Mouse (Mus musculus) mesoderm, embryonic 11.5 days (tissue): ENCODE results near the gene Psmb2.

ENCODE experiments used
- DNase-seq: peaks from one replicate; pipeline ENCODE4 v3.0.0-alpha.2; 2012; ENCODE audit warnings: low read depth, low spot score

Gene Psmb2

GRCm38 (mm10) chr4:126732111-126732510 is 54.7 kb downstream of the Psmb2 start:
- no peak for DNase-seq

GRCm38 (mm10) chr4:126732531-126733380 is 55.3 kb downstream of the Psmb2 start:
- no peak for DNase-seq

DNA sequence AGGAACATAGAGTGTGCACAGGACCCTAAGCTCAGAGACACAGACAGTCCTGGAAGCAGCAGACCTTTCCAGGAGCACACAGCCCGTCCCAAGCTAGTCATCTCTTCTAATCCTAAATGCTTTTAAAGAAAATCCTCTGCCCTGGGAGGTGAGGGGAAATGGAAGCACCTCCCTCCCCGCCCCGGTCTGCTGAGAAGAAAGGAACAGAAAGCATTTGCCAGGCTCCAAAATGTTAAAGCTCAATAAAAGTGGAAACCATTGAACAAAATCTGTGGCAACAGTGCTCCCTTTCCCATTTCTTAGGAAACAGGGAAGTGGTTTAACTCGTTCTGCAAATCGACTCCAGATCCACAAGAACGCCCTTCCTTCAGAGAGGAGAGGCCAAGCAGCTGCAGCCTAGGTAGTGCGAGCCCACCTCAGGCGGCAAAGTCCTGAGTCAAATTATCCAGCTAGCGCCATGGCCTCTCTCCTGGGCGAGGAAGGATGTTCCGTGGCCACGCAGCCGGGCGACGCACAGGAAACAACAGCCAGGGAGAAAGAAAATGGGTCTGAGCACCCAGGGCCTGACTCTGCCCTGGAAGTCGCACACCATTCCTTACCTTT is 56.7 kb downstream of the Psmb2 start:
- DNase-seq, result no peak

- no peak for DNase-seq
Observed at GRCm38 (mm10) chr4:126734700-126735381, 57.4 kb downstream of the Psmb2 start.

DNA sequence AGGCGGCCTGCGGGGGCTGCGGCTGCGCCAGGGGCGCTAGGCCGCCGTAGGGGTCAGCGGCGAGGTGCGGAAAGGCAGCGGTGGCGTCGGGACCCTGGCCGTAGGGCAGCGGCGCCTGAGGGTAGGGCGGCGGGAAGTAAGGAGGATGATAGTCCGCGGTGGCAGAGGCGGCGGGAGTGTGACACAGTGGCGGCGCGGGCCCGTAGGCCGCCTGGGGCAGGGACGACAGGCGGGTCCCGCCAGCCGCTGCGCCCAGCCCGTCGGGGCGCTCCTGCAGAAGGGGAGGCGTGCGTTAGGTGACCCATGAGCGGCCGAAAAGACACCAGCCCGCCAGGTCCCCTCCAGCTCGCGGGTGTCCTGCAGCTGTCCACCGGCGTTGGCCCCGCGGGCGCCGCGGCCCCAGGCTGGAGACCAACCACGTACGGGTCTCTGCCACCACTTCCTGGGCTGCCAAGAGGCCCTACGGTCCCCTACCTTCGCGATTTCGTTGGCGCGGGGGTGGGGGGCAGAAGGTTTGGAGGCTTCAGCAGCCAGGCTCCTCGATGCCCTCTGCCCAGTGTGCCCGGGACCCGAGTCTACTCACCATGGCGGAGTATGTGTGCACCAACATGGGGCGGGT is 58.1 kb downstream of the Psmb2 start:
- DNase-seq, result no peak

DNA sequence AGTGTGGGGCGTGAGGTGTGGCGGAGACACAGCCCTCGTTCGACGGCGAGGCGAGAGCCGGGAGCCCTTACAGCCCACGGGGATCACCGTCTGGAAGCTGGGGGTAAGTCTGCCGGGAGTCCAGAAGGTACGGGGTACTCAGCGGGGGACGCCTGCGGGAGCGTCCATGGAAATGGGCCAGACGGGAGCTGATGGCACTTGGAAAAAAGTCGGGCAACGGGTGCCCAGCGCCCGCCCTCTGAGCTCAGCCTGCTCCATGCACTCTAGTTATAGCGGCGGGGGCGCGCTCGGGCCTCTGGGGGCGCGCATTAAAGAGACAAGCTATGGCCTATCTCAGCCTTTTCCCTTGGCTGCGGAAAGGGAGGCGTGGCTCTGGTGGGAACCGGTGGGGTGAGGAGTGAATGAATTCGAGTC is 58.6 kb downstream of the Psmb2 start, which contains the start of gene Tfap2e:
Tfap2e (minus strand) TSS at position 240 of the 414 bp plus-strand sequence.
- DNase-seq, result peak; percentile 47

DNA sequence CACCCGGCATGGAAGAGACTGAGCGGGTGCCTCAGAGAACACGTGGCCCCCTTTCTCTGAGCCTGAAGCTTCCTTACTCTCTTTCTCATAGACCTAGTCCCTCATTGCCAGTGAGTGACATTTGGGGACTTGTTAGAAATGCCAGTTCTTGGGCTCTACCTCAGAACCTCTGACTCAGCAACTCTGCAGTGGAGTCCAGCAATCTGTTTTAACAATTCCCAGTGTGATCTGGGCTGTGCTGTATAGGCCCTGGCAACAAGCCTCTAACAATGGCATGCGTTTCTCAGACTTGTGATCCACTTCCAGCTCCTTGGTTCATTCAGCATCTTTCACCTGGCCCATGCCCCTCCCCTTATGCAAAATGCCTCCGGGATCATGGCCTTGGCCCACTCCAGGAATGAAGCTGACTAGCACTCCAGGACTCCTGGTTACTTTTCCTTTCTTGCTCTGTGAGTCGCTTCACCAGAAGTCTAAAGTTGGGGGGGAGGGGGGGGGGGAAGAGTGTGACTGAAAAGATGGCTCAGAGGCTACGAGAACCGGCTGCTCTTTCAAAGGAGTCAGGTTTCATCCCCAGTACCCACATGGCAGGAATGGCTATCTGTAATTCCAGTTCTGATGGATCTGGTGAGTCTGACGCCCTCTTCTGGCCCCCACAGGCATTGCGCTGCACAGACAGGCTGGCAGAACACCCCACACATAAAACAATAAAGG is 62.7 kb downstream of the Psmb2 start:
- DNase-seq, result peak; percentile 69

GRCm38 (mm10) chr4:126741448-126741847 is 64.0 kb downstream of the Psmb2 start:
- peak; percentile 83 for DNase-seq

DNA sequence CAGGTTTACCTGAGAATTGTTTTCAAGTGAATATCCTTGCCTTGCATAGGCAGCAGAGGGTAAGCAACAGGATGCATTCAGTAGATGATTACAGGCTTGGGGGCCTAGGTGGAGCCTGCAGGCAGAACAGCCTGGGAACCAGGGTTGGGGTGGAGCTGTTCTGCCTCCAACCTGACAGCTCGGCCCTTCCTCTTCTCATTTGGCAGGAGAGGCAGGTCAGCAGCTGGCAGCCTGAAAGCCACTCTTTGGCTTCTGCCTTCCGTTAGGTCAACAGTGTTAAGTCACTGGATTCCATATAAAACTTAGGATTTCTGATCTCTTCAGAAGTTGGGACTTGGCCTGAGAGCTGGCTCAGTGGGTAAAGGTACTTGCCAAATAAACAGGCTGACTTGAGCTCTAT is 65.5 kb downstream of the Psmb2 start:
- no peak for DNase-seq

GRCm38 (mm10) chr4:126743713-126744112 is 66.3 kb downstream of the Psmb2 start:
- DNase-seq, result no peak

- no peak for DNase-seq
Observed at GRCm38 (mm10) chr4:126744831-126745230, 67.4 kb downstream of the Psmb2 start.

DNA sequence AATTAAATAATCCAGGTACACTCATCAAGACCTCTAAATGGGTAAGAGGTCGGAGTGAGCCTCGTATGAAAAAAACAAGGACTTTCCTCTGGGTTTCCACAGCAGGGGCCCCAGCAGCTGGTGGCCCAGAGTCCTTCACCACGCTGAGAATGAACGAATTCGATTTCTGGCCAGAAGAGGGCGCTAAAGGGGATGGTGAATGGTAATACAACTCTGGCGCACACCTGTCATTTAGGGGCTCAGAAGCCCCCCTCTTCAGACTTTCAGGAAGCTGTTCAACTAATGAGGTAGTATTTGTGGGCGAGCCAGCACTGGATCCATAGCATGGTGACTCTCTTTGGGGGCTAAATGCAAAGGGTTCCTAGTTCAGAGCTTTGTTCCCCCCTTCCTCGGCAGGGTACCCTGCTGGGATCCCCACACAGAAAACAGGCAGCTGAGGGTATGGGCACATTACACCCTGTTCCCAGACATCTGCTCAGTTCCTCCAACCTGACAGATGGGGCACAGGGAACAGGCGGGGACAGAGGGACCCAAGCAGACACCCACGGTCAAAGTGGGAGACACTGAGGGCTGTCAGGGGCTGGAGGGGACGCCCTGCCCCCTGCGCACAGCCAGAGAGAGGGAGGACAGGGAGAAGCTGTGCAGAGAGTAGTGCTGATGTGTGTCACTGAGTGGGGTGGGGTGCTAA is 68.2 kb downstream of the Psmb2 start:
- DNase-seq, result peak; percentile 62

DNA sequence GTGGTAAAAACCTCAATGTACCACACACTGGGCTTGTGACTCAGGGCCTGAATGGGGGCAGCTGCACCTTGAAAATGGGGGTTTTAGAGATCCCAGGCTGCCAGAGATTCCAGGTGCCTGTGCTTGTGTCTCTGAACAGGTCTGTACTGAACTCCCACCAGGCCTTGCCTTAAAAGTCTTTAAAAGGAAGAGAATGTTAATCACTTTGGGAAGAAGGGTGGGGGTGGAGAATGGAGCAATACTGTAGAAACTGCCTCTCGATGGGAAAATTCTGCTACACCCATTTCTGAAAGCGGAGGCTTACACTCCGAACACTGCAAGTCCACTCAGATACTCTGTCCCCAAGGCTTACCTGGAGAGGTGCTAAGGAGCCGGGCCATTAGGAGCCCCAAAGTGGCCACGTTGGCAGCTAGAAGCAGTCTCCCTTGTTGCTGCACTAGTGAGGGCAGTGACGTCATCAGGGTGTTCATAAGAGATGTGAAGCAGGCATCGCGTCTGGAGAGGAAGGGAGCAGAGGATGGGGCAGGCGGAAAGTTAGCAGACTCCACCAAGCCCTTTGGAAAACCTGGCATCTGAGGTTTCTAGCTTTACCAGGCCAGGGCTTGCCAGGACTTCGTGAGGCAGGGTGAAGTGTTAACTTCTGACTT is 68.9 kb downstream of the Psmb2 start:
- no peak for DNase-seq

DNA sequence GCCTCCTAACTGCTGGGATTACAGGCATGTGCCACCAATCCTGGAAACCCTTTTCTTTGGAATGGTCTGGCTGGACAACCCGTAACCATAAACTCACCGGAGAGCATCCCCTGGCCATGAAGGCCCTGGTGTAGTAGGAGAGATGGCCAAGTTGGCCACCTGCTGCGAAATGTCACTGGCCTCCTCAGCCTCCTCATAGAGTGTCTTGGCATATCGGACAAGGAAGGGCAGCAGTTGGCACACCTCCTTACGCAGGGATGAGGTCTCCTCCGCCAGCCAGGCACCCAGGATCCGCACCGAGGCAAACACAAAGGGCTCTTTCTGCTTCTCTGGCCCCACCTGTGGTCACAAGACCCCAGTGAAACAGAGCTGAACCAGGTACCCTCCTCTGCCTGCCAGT is 71.0 kb downstream of the Psmb2 start:
- no peak for DNase-seq

- no peak for DNase-seq
Observed at GRCm38 (mm10) chr4:126749553-126749952, 72.1 kb downstream of the Psmb2 start.

- DNase-seq, result no peak
Observed at GRCm38 (mm10) chr4:126750046-126750683, 72.7 kb downstream of the Psmb2 start.

GRCm38 (mm10) chr4:126750863-126751555 is 73.6 kb downstream of the Psmb2 start:
- no peak for DNase-seq

DNA sequence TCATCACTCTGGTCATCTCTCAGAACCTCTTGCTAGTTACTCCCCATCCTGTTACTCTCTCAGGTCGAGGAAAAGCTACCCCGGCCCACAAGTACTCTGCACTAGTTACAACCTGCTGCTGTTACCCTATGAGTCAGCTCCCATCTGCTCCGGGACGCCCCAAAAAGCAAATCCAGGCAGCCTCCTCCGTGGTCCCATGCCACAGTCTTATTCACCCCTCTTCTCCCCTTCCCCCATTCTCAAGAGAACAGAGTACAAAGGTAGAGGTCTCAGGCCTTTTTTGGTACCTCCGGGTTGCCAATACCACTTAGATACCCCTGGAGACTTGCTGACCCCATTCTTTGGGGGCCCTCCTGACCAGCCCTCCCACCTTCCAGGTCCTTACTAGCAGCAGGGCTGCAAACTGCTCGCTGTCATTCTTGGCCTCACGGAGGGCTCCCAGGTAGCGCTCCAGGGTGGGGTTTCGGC is 74.2 kb downstream of the Psmb2 start:
- DNase-seq, result no peak

- DNase-seq, result no peak
Observed at GRCm38 (mm10) chr4:126752024-126752607, 74.7 kb downstream of the Psmb2 start.
